Mouse (Mus musculus): ENCODE data around the gene Slc17a8.

GRCm38 (mm10) chr10:89597275-89597674, 23.8 kb downstream of the Slc17a8 start:
- TF ChIP-seq JUND (IDR thresholded peaks at IDR 0.05; ENCODE audit: low read depth, low read length): no peak
- no peak for TF ChIP-seq POLR2AphosphoS5 (IDR thresholded peaks at IDR 0.05; ENCODE audit: borderline replicate concordance, low read depth, low read length)
- TF ChIP-seq USF1 (IDR thresholded peaks at IDR 0.05; ENCODE audit: low read depth, low read length): no peak
- TF ChIP-seq POLR2A (IDR thresholded peaks at IDR 0.05; ENCODE audit: control insufficient read depth in 1 of 2, insufficient read depth in 1 of 2, low read depth in 1 of 2, low read length in 2 of 2, poor library complexity in 1 of 2): no peak
- no peak for TF ChIP-seq CTCF (IDR thresholded peaks at IDR 0.05 in 2 of 3, conservative IDR thresholded peaks at IDR 0.05 in 1 of 3; ENCODE audit: control insufficient read depth in 1 of 3, insufficient read depth in 1 of 3, low read depth in 2 of 3, low read length in 3 of 3, poor library complexity in 1 of 3, severe bottlenecking in 1 of 3)
- no peak for TF ChIP-seq ELF1 (IDR thresholded peaks at IDR 0.05; ENCODE audit: low read depth, low read length)
- no peak for TF ChIP-seq NRF1 (IDR thresholded peaks at IDR 0.05; ENCODE audit: insufficient read depth, low read depth, low read length, poor library complexity, severe bottlenecking)
- TF ChIP-seq GATA1 (IDR thresholded peaks at IDR 0.05; ENCODE audit: low read depth, low read length): peak; percentile 39; the same call in 1 of the 2 replicates
- peak; percentile 63 to 79 for TF ChIP-seq EP300 (IDR thresholded peaks at IDR 0.05; ENCODE audit: low read depth in 1 of 2, low read length in 2 of 2)
- no peak for TF ChIP-seq ZNF384 (IDR thresholded peaks at IDR 0.05; ENCODE audit: low read depth, low read length)
- TF ChIP-seq ZMIZ1 (IDR thresholded peaks at IDR 0.05; ENCODE audit: low read depth, low read length): no peak
- no peak for TF ChIP-seq UBTF (IDR thresholded peaks at IDR 0.05; ENCODE audit: borderline replicate concordance, insufficient read depth, low read depth, low read length)
- no peak for TF ChIP-seq MYC (IDR thresholded peaks at IDR 0.05; ENCODE audit: low read depth, low read length)
- TF ChIP-seq MXI1 (IDR thresholded peaks at IDR 0.05; ENCODE audit: low read depth, low read length): no peak
